Mouse (Mus musculus): Measurements from ENCODE around the gene Tubal3. TPM values are rescaled to one million over a fixed set of nuclear protein-coding genes. Genes with fewer than 3 reads are reported as not detected.

Tubal3 gene
- polyA plus RNA-seq, 1 experiment from 2014 or later = not detected

GRCm38 (mm10) chr13:3949477-3949876 lies 31.4 kb downstream of the Tubal3 start:
- Histone ChIP-seq H3K27me3 (replicated peaks; ENCODE audit: control insufficient read depth, insufficient read depth, low read length) (no peaks in the 10 kb centered on the region), H3K9ac (ENCODE audit: low read depth, low read length) (no peak overlapping the region), H3K36me3 (ENCODE audit: control insufficient read depth, insufficient read depth, low read length) (no peaks in the 10 kb centered on the region), H3K4me3 (ENCODE audit: low read length) (no peak overlapping the region), H3K4me2 (ENCODE audit: low read length) (no peak overlapping the region), H3K9me3 (ENCODE audit: control insufficient read depth, low read length) (no peaks in the 10 kb centered on the region), H3K4me1 (ENCODE audit: control insufficient read depth, insufficient read depth, low read depth, low read length) (no peaks in the 10 kb centered on the region), H3K27ac (ENCODE audit: low read depth, low read length) (no peak overlapping the region)
- no peak for ATAC-seq
- WGBS = 91% methylated on average over 4 of the region's 4 CpGs

- Histone ChIP-seq H3K27ac (ENCODE audit: low read depth, low read length) (no peak overlapping the region), H3K9me3 (ENCODE audit: control insufficient read depth, low read length) (no peaks in the 10 kb centered on the region), H3K4me2 (ENCODE audit: low read length) (no peak overlapping the region), H3K36me3 (ENCODE audit: control insufficient read depth, insufficient read depth, low read length) (no peaks in the 10 kb centered on the region), H3K4me1 (ENCODE audit: control insufficient read depth, insufficient read depth, low read depth, low read length) (no peaks in the 10 kb centered on the region), H3K27me3 (replicated peaks; ENCODE audit: control insufficient read depth, insufficient read depth, low read length) (no peaks in the 10 kb centered on the region), H3K4me3 (ENCODE audit: low read length) (no peak overlapping the region), H3K9ac (ENCODE audit: low read depth, low read length) (no peak overlapping the region)
- no peak for ATAC-seq
- WGBS = 84% methylated on average over 6 of the region's 6 CpGs
Measured at GRCm38 (mm10) chr13:3951198-3951914, 33.3 kb downstream of the Tubal3 start.

- no peaks in the 10 kb centered on the region for H3K36me3 ChIP-seq (ENCODE audit: control insufficient read depth, insufficient read depth, low read length)
- ATAC-seq = no peak
- H3K27ac ChIP-seq (ENCODE audit: low read depth, low read length) = no peak overlapping the region
- no peaks in the 10 kb centered on the region for H3K9me3 ChIP-seq (ENCODE audit: control insufficient read depth, low read length)
- WGBS = 89% methylated on average over 4 of the region's 4 CpGs
- H3K9ac ChIP-seq (ENCODE audit: low read depth, low read length) = no peak overlapping the region
- H3K4me1 ChIP-seq (ENCODE audit: control insufficient read depth, insufficient read depth, low read depth, low read length) = no peaks in the 10 kb centered on the region
- H3K4me3 ChIP-seq (ENCODE audit: low read length) = no peak overlapping the region
- H3K4me2 ChIP-seq (ENCODE audit: low read length) = no peak overlapping the region
- H3K27me3 ChIP-seq (replicated peaks; ENCODE audit: control insufficient read depth, insufficient read depth, low read length) = no peaks in the 10 kb centered on the region
Measured at GRCm38 (mm10) chr13:3968849-3969248, 50.8 kb downstream of the Tubal3 start.

Small RNAs within 50 kb of the gene (microRNA-seq; reads per million reads assigned to microRNA genes)
- gene Gm22460 = not detected

Other genes starting within 250 kb of the Tubal3 start
- not detected in 2 replicates for gene Calml3, start 114.0 kb upstream of the Tubal3 start, polyA plus RNA-seq (2015; fragmentation: Nextera tagmentation; extraction: Ambion mirVana)
- gene Calm4, start 80.5 kb upstream of the Tubal3 start, polyA plus RNA-seq (2015; fragmentation: Nextera tagmentation; extraction: Ambion mirVana) = 0.17 and 0.18 TPM in 2 replicates
- gene Calm5, start 64.1 kb upstream of the Tubal3 start, polyA plus RNA-seq (2015; fragmentation: Nextera tagmentation; extraction: Ambion mirVana) = not detected in 2 replicates
- 11.7 and 12.9 TPM in 2 replicates for gene Net1, start 54 bp upstream of the Tubal3 start, polyA plus RNA-seq (2015; fragmentation: Nextera tagmentation; extraction: Ambion mirVana)
- 0.20 and 0.31 TPM in 2 replicates for gene Ucn3, start 27.1 kb downstream of the Tubal3 start, polyA plus RNA-seq (2015; fragmentation: Nextera tagmentation; extraction: Ambion mirVana)
- 0.85 and 1.3 TPM in 2 replicates for gene Akr1c14, start 130.7 kb downstream of the Tubal3 start, polyA plus RNA-seq (2015; fragmentation: Nextera tagmentation; extraction: Ambion mirVana)
- not detected in 2 replicates for gene Akr1c18, start 232.4 kb downstream of the Tubal3 start, polyA plus RNA-seq (2015; fragmentation: Nextera tagmentation; extraction: Ambion mirVana)